Mouse (Mus musculus): ENCODE results near the gene Snx3. TPM values are rescaled to one million over a fixed set of nuclear protein-coding genes. Genes with fewer than 3 reads are reported as not detected.

Snx3 gene
- total RNA-seq, 2 experiments from 2014 or later = 46.3 to 134 TPM

GRCm38 (mm10) chr10:42572971-42573370, 71.1 kb downstream of the Snx3 start:
- no peak for ATAC-seq (replicated peaks; ENCODE audit: low FRiP score, poor library complexity, severe bottlenecking)

GRCm38 (mm10) chr10:42574639-42575038, 72.8 kb downstream of the Snx3 start:
- no peak for ATAC-seq (replicated peaks; ENCODE audit: low FRiP score, poor library complexity, severe bottlenecking)

GRCm38 (mm10) chr10:42577525-42578280, 75.9 kb downstream of the Snx3 start:
- no peak for ATAC-seq (replicated peaks; ENCODE audit: low FRiP score, poor library complexity, severe bottlenecking)

GRCm38 (mm10) chr10:42578281-42578675, 76.4 kb downstream of the Snx3 start:
- no peak for ATAC-seq (replicated peaks; ENCODE audit: low FRiP score, poor library complexity, severe bottlenecking)

GRCm38 (mm10) chr10:42578698-42579474, 77.1 kb downstream of the Snx3 start:
- no peak for ATAC-seq (replicated peaks; ENCODE audit: low FRiP score, poor library complexity, severe bottlenecking)

- no peak for ATAC-seq (replicated peaks; ENCODE audit: low FRiP score, poor library complexity, severe bottlenecking)
These were observed 77.8 kb downstream of the Snx3 start for GRCm38 (mm10) chr10:42579475-42580130.

- ATAC-seq (replicated peaks; ENCODE audit: low FRiP score, poor library complexity, severe bottlenecking) = no peak
These were observed 78.5 kb downstream of the Snx3 start for GRCm38 (mm10) chr10:42580131-42580950.

- ATAC-seq (replicated peaks; ENCODE audit: low FRiP score, poor library complexity, severe bottlenecking) = no peak
These were observed 79.1 kb downstream of the Snx3 start for GRCm38 (mm10) chr10:42580951-42581277.

GRCm38 (mm10) chr10:42581694-42582565, 80.1 kb downstream of the Snx3 start:
- no peak for ATAC-seq (replicated peaks; ENCODE audit: low FRiP score, poor library complexity, severe bottlenecking)

- ATAC-seq (replicated peaks; ENCODE audit: low FRiP score, poor library complexity, severe bottlenecking) = no peak
These were observed 80.8 kb downstream of the Snx3 start for GRCm38 (mm10) chr10:42582566-42583110.

GRCm38 (mm10) chr10:42583157-42583872, 81.5 kb downstream of the Snx3 start, which contains the start of the genes Nr2e1 and Ostm1:
TSS of gene Nr2e1 (minus strand) at chr10:42583632.
TSS of gene Ostm1 (plus strand) at chr10:42583822.
- no peak for ATAC-seq (replicated peaks; ENCODE audit: low FRiP score, poor library complexity, severe bottlenecking)

- no peak for ATAC-seq (replicated peaks; ENCODE audit: low FRiP score, poor library complexity, severe bottlenecking)
These were observed 82.1 kb downstream of the Snx3 start for GRCm38 (mm10) chr10:42583902-42584435.

- ATAC-seq (replicated peaks; ENCODE audit: low FRiP score, poor library complexity, severe bottlenecking) = no peak
These were observed 82.7 kb downstream of the Snx3 start for GRCm38 (mm10) chr10:42584436-42584983.

Measured in erythroblast, adult 5-6 weeks (primary cell).